Mouse (Mus musculus) liver, postnatal 0 days (tissue): Measurements from ENCODE around the gene Fnd3c2. TPM values are rescaled to one million over a fixed set of nuclear protein-coding genes. Genes with fewer than 3 reads are reported as not detected.
A peak's percentile ranks its signal among the peaks of the same experiment; 100 is the strongest.

Source experiments
- ATAC-seq: fragments of 200-750 bp; cut with Nextera tagmentation; 2 replicates; pipeline ENCODE4 v1.8.0; 2017; ENCODE audit warnings: mild to moderate bottlenecking, moderate library complexity
- DNase-seq: peaks from one replicate; pipeline ENCODE4 v3.0.0-alpha.2; 2016
- H3K27ac ChIP-seq: fragments of 300-500 bp; sonication (generic); 2 replicates; pipeline ENCODE4 v1.5.1; 2014; ENCODE audit warnings: antibody characterized with exemption, moderate library complexity, mild to moderate bottlenecking, low read depth
- H3K27me3 ChIP-seq: fragments of 300-500 bp; sonication (generic); 2 replicates; pipeline ENCODE4 v1.6.1; 2014; ENCODE audit warnings: low read length, control low read depth, mixed read lengths; ENCODE audit not compliant: insufficient read depth
- H3K36me3 ChIP-seq: fragments of 300-500 bp; sonication (generic); replicated peaks from 2 replicates; pipeline ENCODE4 v1.6.1; 2014; ENCODE audit warnings: mild to moderate bottlenecking, control low read depth, low read length, moderate library complexity, mixed read lengths; ENCODE audit not compliant: insufficient read depth
- H3K4me1 ChIP-seq: fragments of 300-500 bp; sonication (generic); 2 replicates; pipeline ENCODE4 v1.6.1; 2014; ENCODE audit warnings: antibody characterized with exemption, mild to moderate bottlenecking, control low read depth; ENCODE audit not compliant: insufficient read depth
- H3K4me2 ChIP-seq: fragments of 300-500 bp; sonication (generic); 2 replicates; pipeline ENCODE4 v1.6.1; 2014; ENCODE audit warnings: low read depth, mild to moderate bottlenecking, low read length, moderate library complexity, mixed read lengths
- H3K4me3 ChIP-seq: fragments of 300-500 bp; sonication (generic); 2 replicates; pipeline ENCODE4 v1.5.1; 2014; ENCODE audit warnings: low read depth, low read length
- H3K9ac ChIP-seq: fragments of 300-500 bp; sonication (generic); replicated peaks from 2 replicates; pipeline ENCODE4 v1.6.1; 2014; ENCODE audit warnings: mild to moderate bottlenecking, moderate library complexity
- H3K9me3 ChIP-seq: fragments of 300-500 bp; sonication (generic); 2 replicates; pipeline ENCODE4 v1.6.1; 2016; ENCODE audit warnings: mild to moderate bottlenecking, control low read depth, low read length, mixed read lengths
- CTCF ChIP-seq: sonication (generic); IDR thresholded peaks from 2 replicates; pipeline ENCODE4 v1.5.1; 2016; ENCODE audit warnings: antibody characterized with exemption, low read depth
- EP300 ChIP-seq: IDR thresholded peaks from 2 replicates; pipeline ENCODE4 v1.6.1; 2016; ENCODE audit warnings: antibody characterized with exemption, low read depth, mild to moderate bottlenecking
- WGBS: fragments of 180-500 bp; shearing (Covaris S2); extraction: QIAGEN DNeasy Blood & Tissue Kit; methylation state at CpG from one replicate; pipeline ENCODE4 v1.1.7; 2014; ENCODE audit not compliant: insufficient replicate concordance; 5-methylcytosine and 5-hydroxymethylcytosine counted together
- polyA plus RNA-seq: library from polyadenylated mRNA; unstranded; fragments of >200 nt; fragmentation: Nextera tagmentation; extraction: Ambion mirVana; gene quantifications from 2 replicates; pipeline ENCODE4 v1.2.1, GENCODE M21; 2015

Gene Fnd3c2
- polyA plus RNA-seq: not detected in 2 replicates

GRCm38 (mm10) chrX:106255276-106255675 is at the start of gene Fnd3c2:
Gene Fnd3c2, minus strand, starts transcription at chrX:106255376.
- Histone ChIP-seq H3K36me3 (no peaks in the 10 kb centered on the region), H3K27me3 (no peaks in the 10 kb centered on the region), H3K9ac (no peak within 1 kb of the TSS), H3K27ac (no peak within 1 kb of the TSS), H3K9me3 (no peaks in the 10 kb centered on the region), H3K4me2 (no peak within 1 kb of the TSS), H3K4me1 (no peaks in the 10 kb centered on the region), H3K4me3 (no peak within 1 kb of the TSS)
- DNase-seq: no peak
- ATAC-seq: no peak
- WGBS: 72% methylated on average over 4 of the region's 4 CpGs
- TF ChIP-seq EP300 (no peak), CTCF (no peak)

GRCm38 (mm10) chrX:106284441-106284840 is 29.3 kb upstream of the Fnd3c2 start:
- Histone ChIP-seq H3K36me3 (no peaks in the 10 kb centered on the region), H3K27me3 (no peaks in the 10 kb centered on the region), H3K4me2 (no peak overlapping the region), H3K9ac (no peak overlapping the region), H3K9me3 (no peaks in the 10 kb centered on the region), H3K4me1 (no peaks in the 10 kb centered on the region), H3K27ac (no peak overlapping the region), H3K4me3 (no peak overlapping the region)
- WGBS: 82% methylated on average over 2 of the region's 2 CpGs
- DNase-seq (no peak), ATAC-seq (no peak)
- TF ChIP-seq EP300: no peak
- TF ChIP-seq CTCF: no peak

GRCm38 (mm10) chrX:106221058-106221457 is 34.1 kb downstream of the Fnd3c2 start, which contains the start of gene Taf9b:
Gene Taf9b, minus strand, starts transcription at chrX:106221158.
- 92% methylated on average over 25 of the region's 25 CpGs for WGBS
- H3K4me3 ChIP-seq: peak within 1 kb of the TSS; percentile 67
- DNase-seq: no peak

GRCm38 (mm10) chrX:106219171-106220032 is 35.8 kb downstream of the Fnd3c2 start:
- Histone ChIP-seq H3K27me3 (no peaks in the 10 kb centered on the region), H3K9me3 (no peaks in the 10 kb centered on the region), H3K9ac (peak overlapping the region; percentile 67), H3K27ac (no peak overlapping the region), H3K4me1 (no peaks in the 10 kb centered on the region), H3K36me3 (no peaks in the 10 kb centered on the region), H3K4me2 (peak overlapping the region; percentile 82), H3K4me3 (peak overlapping the region; percentile 67)
- peak; percentile 91 for ATAC-seq
- peak; percentile 68 for DNase-seq
- 18% methylated on average over 47 of the region's 60 CpGs for WGBS
- TF ChIP-seq EP300: no peak
- TF ChIP-seq CTCF: no peak

More at GRCm38 (mm10) chrX:106221058-106221457, 34.1 kb downstream of the Fnd3c2 start, which contains the start of gene Taf9b:
- TF ChIP-seq CTCF: no peak
- TF ChIP-seq EP300: no peak
- no peaks in the 10 kb centered on the region for H3K27me3 ChIP-seq
- ATAC-seq: no peak
- no peaks in the 10 kb centered on the region for H3K9me3 ChIP-seq
- H3K9ac ChIP-seq: no peak within 1 kb of the TSS
- H3K27ac ChIP-seq: no peak within 1 kb of the TSS
- no peaks in the 10 kb centered on the region for H3K4me1 ChIP-seq
- peak within 1 kb of the TSS; percentile 82 for H3K4me2 ChIP-seq
- H3K36me3 ChIP-seq: no peaks in the 10 kb centered on the region

GRCm38 (mm10) chrX:106209100-106209499 is 46.1 kb downstream of the Fnd3c2 start:
- no peak overlapping the region for H3K27ac ChIP-seq
- no peaks in the 10 kb centered on the region for H3K4me1 ChIP-seq
- WGBS: 87% methylated on average over 2 of the region's 2 CpGs
- DNase-seq (no peak), ATAC-seq (no peak)
- TF ChIP-seq CTCF: no peak
- no peak for TF ChIP-seq EP300
- H3K9me3 ChIP-seq: no peaks in the 10 kb centered on the region
- no peak overlapping the region for H3K9ac ChIP-seq
- H3K4me3 ChIP-seq: no peak overlapping the region
- H3K4me2 ChIP-seq: no peak overlapping the region
- no peaks in the 10 kb centered on the region for H3K36me3 ChIP-seq
- no peaks in the 10 kb centered on the region for H3K27me3 ChIP-seq

- Histone ChIP-seq H3K9me3 (no peaks in the 10 kb centered on the region), H3K27me3 (no peaks in the 10 kb centered on the region), H3K4me3 (no peak overlapping the region), H3K36me3 (peaks cover 12% of the 10 kb centered on the region), H3K9ac (no peak overlapping the region), H3K4me1 (no peaks in the 10 kb centered on the region), H3K27ac (no peak overlapping the region), H3K4me2 (no peak overlapping the region)
- ATAC-seq (no peak), DNase-seq (no peak)
- WGBS: 67% methylated on average over 5 of the region's 5 CpGs
- TF ChIP-seq EP300 (no peak), CTCF (peak; percentile 47)
These were observed 56.3 kb downstream of the Fnd3c2 start for GRCm38 (mm10) chrX:106198904-106199303.
